Mouse (Mus musculus): ENCODE measurements around the gene Arid3c.
"Not testable (repeated sequence)": the region's sequence is repeated elsewhere in the genome, so short reads cannot be mapped to it uniquely, and the experiment has no call there.

The Arid3c gene

DNA sequence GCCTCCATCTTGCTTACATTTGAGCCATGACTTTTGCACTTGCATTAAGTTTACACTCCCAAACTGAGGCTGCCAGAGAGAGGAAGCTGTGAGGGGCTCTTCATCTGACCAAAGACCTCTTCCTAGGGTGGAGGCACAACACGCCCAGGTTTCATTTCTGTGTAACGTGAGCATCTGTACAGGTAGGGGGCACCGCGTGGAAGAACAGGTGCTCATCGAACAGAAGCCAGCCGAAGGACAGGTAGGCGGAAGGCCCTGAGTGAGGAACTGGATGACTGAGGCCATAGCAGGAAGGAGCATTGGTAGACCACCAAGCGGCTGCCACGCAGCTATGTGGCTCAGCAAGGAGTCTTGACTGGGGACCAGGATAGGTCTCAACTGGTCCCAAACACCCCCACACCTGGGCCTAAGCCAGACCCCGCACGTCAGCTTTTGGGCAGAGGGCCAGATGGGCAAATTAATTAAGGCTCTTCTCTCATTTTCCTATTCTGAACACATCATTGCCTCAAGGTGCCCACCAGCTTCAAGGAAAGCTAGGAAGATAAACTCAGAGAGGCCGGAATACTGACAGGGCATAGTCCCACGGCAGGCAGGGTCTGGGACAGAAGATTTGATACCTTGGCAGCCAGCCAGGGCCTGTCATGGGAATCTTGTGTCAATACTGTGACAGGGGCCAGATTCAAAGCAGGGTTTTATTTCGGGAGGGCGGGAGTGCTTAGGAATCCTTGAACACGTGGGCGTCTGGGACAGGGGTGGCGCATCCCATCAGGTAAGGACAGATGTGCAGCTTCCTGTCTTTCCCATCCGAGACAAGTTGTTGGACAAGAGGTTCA lies 24.8 kb downstream of the Arid3c start:
- no peak for DNase-seq (ENCODE audit: low read depth, low spot score)

- no peak for DNase-seq (ENCODE audit: low read depth, low spot score)
These were observed 26.3 kb downstream of the Arid3c start for GRCm38 (mm10) chr4:41704651-41705050.

GRCm38 (mm10) chr4:41702226-41702625 lies 28.7 kb downstream of the Arid3c start:
- not testable (repeated sequence) for DNase-seq (ENCODE audit: low read depth, low spot score)

- not testable (repeated sequence) for DNase-seq (ENCODE audit: low read depth, low spot score)
These were observed 30.7 kb downstream of the Arid3c start for GRCm38 (mm10) chr4:41700224-41700623.

DNA sequence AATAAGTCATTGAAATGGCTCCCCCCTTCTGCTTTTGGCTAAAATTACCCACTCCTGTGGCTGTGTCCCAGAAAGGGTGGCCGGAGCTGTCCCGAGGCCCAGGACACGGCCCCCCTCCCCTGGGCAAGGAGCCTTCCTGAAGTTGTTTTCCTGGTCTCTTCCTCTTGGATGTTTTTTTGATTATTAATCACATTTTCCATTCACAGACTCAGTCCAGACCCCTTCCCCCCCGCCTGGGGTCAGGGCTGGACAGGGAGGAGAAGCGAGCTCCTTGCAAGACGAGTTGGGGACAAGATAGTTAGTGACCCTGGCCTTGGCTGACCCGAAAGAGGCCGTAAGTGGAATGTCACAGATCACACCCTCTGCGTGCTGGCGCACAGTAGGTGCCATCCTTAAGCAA lies 31.2 kb downstream of the Arid3c start, which contains the start of gene Il11ra1:
Il11ra1 (plus strand) TSS at position 207 of the 400 bp plus-strand sequence.
- DNase-seq (ENCODE audit: low read depth, low spot score): not testable (repeated sequence)

DNA sequence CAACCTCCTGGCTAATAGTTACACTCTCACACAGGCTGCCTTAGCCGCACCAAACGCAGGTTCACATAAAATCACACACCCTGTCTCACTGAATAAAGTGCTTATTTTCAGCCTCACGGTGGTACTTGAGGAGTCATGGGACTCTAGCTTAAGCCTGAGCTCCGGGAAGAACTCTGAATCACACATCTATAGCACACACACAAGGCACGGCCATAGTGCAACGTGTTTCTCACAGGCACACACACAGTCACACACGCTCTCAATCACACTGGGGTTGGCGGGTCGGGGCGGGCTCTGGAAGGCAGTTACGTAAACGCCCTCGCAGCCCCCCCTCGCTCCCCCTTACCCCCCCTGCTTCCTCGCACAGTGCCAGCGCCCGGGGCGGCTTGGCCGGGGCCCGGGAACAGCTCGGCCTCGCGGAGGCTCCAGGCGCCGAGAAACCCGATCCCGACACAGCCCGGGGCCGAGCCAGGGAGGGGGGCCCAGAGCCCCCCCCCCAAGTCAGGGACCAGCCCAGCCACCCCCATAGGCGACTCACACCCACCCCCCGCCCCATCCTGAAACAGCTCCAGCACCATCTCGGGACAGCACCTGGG lies 32.4 kb downstream of the Arid3c start:
- not testable (repeated sequence) for DNase-seq (ENCODE audit: low read depth, low spot score)

- DNase-seq (ENCODE audit: low read depth, low spot score): not testable (repeated sequence)
These were observed 33.8 kb downstream of the Arid3c start, which contains the start of gene Cntfr for GRCm38 (mm10) chr4:41696930-41697841. Gene Cntfr, minus strand, starts transcription at chr4:41697089.

GRCm38 (mm10) chr4:41696452-41696851 lies 34.5 kb downstream of the Arid3c start:
- not testable (repeated sequence) for DNase-seq (ENCODE audit: low read depth, low spot score)

GRCm38 (mm10) chr4:41695800-41696199 lies 35.1 kb downstream of the Arid3c start:
- not testable (repeated sequence) for DNase-seq (ENCODE audit: low read depth, low spot score)

DNA sequence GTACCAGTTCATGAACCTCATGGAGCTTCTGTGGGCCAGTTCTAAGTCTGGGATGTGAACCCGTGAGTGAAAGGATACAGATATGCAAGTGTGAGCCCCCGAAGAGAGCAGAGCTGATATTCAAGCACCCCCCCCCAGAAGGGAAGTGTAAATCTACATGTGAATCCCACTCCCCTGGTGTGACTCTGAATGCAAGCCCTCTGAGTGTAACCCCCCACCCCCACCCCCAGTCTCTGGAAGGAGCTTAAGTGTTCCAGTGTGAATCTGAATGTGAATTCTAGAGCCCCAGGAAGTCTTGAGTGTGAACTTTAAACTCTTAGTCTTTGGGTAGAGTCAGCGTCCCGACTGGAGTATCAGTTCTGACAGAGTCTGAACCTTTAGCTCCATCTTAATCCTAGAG lies 37.4 kb downstream of the Arid3c start:
- DNase-seq (ENCODE audit: low read depth, low spot score): not testable (repeated sequence)

- DNase-seq (ENCODE audit: low read depth, low spot score): not testable (repeated sequence)
These were observed 40.9 kb downstream of the Arid3c start for GRCm38 (mm10) chr4:41690014-41690413.

GRCm38 (mm10) chr4:41688562-41688961 lies 42.4 kb downstream of the Arid3c start:
- DNase-seq (ENCODE audit: low read depth, low spot score): not testable (repeated sequence)

DNA sequence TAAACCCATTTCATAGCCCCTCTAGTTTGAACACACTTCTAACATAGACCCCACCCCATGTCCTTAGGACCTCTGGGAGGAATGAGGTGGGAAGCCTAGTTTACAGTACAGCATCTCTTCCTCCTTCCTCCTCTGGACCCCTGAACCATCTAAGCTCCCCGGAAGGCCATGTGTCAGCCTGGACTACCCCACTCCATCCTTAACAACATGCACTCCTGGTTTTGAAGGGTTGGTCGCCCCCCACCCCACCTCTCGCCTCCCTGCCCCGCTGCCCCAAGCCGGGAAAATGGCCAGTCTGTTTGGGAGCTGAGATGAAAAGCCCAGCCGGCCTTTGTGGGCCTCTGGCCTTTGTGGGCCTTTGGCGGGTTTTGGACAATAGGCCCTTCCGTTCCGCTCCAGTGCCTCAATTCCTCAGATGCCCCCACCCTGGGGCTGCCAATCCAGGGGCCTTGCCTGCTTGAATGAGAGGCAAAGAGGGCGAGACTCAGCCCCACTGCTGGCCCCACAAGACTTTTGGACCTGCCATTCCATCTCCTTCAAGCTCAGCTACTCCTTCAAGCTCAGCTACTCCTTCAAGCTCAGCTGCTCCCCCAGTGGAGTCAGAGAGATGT lies 45.0 kb downstream of the Arid3c start:
- not testable (repeated sequence) for DNase-seq (ENCODE audit: low read depth, low spot score)

DNA sequence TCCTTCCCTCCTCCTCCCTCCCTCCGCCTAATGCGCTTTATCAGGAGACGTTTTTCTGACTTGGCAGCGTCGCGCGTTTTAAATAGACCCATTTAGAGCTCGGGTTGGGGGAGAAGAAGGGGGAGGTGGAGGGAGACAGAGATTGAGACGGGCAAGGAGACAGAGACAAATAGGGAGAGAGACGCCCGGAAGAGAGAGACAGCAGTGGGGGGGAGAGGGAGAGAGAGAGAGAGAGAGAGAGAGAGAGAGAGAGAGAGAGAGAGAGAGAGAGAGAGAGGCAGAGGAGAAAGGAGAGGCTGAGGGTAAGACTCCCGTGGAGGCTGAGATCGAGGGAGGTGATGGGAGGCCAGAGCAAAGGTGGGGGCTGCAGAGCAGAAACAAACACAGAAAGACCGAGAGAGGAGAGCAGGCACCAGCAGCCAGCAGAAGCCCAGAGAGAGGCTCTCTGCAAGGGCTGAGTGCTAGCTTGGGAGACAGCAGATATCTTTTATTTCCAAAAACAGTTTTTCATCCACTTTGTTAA lies 46.0 kb downstream of the Arid3c start:
- DNase-seq (ENCODE audit: low read depth, low spot score): not testable (repeated sequence)

DNA sequence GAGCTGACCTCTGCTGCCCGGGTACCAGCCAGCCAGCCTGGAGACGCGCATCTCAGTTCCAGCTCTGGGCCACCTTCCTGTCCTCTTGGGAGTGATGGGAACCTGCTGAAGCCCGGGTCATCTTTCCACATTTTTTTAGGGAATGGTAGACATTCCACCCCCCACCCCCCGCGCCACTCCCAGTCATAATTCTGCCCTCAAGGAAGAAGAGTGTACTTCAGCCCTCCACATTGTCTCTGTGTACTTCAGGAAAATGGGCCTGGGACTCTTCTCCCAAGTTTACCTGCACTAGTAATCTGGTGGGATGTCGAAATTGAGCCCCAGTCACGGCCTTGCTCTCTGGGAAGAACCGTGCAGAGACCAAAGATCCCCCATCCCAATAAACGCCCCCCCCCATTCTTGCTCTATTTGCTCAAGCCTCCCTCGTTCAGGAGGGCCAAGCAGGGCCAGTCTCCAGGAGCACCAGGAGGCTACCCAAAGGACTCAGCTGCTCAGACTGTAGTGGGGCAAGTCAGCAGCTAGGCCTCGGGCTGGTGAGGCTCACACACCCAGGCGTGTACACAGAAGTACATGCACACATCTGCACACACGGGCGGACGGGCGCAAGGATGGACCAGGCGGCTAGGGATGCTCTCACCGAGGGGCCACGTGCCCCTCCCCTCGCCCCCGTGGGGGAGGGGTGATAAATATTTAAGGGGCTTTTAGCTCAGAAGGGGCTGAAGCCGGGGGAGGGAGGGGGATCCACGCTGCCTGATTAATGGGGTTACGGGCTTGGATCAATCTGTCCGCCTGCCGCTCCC lies 46.6 kb downstream of the Arid3c start:
- DNase-seq (ENCODE audit: low read depth, low spot score): not testable (repeated sequence)

GRCm38 (mm10) chr4:41683303-41683702 lies 47.6 kb downstream of the Arid3c start:
- DNase-seq (ENCODE audit: low read depth, low spot score): not testable (repeated sequence)

GRCm38 (mm10) chr4:41682789-41683188 lies 48.2 kb downstream of the Arid3c start:
- no peak for DNase-seq (ENCODE audit: low read depth, low spot score)

DNA sequence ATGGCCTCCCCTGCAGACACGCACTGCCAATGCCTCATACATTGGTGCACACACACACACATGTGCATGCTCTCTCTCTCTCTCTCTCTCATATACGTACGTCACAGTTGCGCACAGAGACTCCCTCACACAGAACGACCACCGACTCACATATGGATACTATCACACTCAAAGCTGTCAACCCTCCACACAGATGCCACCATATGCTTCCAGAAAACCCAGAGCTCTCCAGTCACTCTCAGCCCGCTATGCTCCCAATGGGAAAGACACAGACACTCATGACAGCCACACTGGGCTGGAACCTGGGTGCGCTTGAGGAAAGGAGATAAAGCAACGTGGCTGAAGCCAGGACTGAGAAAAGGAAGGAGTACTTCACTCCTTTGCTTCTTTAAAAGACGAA lies 49.0 kb downstream of the Arid3c start:
- DNase-seq (ENCODE audit: low read depth, low spot score): no peak

DNA sequence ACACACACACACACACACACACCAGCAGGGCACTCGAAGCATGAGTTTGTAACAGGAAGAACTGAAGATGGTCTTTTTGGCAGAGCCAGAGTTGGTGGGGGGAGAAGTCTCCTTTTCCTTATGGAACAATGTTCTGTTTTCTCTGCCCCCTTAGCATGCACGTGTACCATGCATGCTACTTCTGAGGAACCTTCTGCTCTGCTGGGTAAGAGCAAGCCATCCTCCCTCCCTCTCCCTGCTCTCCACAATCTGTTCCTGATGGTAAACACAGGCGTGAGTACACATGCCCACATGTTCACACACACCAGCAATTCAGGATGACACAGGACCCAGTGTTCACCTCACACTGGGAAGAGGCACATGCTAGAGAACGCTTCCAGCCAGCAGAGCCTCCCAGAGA lies 49.8 kb downstream of the Arid3c start:
- no peak for DNase-seq (ENCODE audit: low read depth, low spot score)

DNA sequence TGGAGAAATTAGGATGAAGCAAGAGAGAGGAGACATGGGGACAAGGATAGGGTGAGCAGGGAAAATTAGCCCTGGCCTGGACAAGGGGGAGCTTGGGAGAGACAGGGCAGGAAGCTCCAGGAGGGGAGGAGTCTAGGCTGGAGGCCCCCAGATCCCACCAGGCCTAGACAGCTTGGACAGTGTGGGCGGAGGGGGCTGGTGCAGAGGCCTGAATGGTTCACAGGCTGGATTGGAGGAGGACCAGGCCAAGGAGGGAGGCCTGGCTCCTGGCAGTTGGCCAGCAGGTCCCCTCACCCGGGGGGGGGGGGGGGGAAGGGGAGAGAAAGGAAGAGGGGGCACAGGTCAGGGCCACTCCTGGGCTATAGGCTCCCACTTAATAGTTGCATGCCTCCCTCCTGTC lies 51.7 kb downstream of the Arid3c start:
- no peak for DNase-seq (ENCODE audit: low read depth, low spot score)
